Mouse (Mus musculus) gastrocnemius, adult 18-20 months (tissue): ENCODE measurements around the gene Tmem262. TPM values are rescaled to one million over a fixed set of nuclear protein-coding genes. Genes with fewer than 3 reads are reported as not detected.

Experiments used
- DNase-seq: peaks from one replicate; pipeline ENCODE4 v3.0.0; 2021; ENCODE audit warnings: low spot score
- total RNA-seq, 2 experiments: library from RNA; stranded (reverse); gene quantifications; 2 replicates each; pipeline ENCODE4 v1.2.3; 2021

The Tmem262 gene
- total RNA-seq, 2 experiments from 2014 or later = not detected

GRCm38 (mm10) chr19:6097847-6098246, 18.0 kb downstream of the Tmem262 start:
- no peak for DNase-seq

- no peak for DNase-seq
These were observed 21.4 kb downstream of the Tmem262 start for GRCm38 (mm10) chr19:6101186-6101585.

GRCm38 (mm10) chr19:6102169-6102853, 22.5 kb downstream of the Tmem262 start:
- no peak for DNase-seq

GRCm38 (mm10) chr19:6104476-6104875, 24.6 kb downstream of the Tmem262 start:
- no peak for DNase-seq

GRCm38 (mm10) chr19:6105586-6105985, 25.8 kb downstream of the Tmem262 start, which contains the start of gene Naaladl1:
Naaladl1 (plus strand) TSS chr19:6105782.
- no peak for DNase-seq

GRCm38 (mm10) chr19:6113116-6113515, 33.3 kb downstream of the Tmem262 start:
- DNase-seq = no peak

- DNase-seq = no peak
These were observed 36.4 kb downstream of the Tmem262 start for GRCm38 (mm10) chr19:6116113-6116850.

GRCm38 (mm10) chr19:6117346-6117985, 37.6 kb downstream of the Tmem262 start:
- no peak for DNase-seq

GRCm38 (mm10) chr19:6117986-6118676, 38.3 kb downstream of the Tmem262 start, which contains the start of gene Sac3d1:
Sac3d1 (minus strand) TSS chr19:6118650.
- DNase-seq = peak; percentile 88

GRCm38 (mm10) chr19:6118677-6119185, 38.9 kb downstream of the Tmem262 start:
- no peak for DNase-seq

GRCm38 (mm10) chr19:6121761-6122160, 41.9 kb downstream of the Tmem262 start:
- no peak for DNase-seq

- DNase-seq = no peak
These were observed 43.5 kb downstream of the Tmem262 start for GRCm38 (mm10) chr19:6123330-6123729.

GRCm38 (mm10) chr19:6124898-6125297, 45.1 kb downstream of the Tmem262 start:
- no peak for DNase-seq

GRCm38 (mm10) chr19:6126289-6126688, 46.5 kb downstream of the Tmem262 start:
- peak; percentile 60 for DNase-seq

- DNase-seq = no peak
These were observed 47.2 kb downstream of the Tmem262 start for GRCm38 (mm10) chr19:6126789-6127580.

- peak; percentile 95 for DNase-seq
These were observed 48.0 kb downstream of the Tmem262 start, which contains the start of gene Snx15 for GRCm38 (mm10) chr19:6127760-6128341. Snx15 (minus strand) TSS chr19:6128304.
